Mouse (Mus musculus): ENCODE results near the gene Skap1. TPM values are rescaled to one million over a fixed set of nuclear protein-coding genes. Genes with fewer than 3 reads are reported as not detected.

The Skap1 gene
- polyA plus RNA-seq, 1 experiment from 2014 or later: 0.13 TPM

DNA sequence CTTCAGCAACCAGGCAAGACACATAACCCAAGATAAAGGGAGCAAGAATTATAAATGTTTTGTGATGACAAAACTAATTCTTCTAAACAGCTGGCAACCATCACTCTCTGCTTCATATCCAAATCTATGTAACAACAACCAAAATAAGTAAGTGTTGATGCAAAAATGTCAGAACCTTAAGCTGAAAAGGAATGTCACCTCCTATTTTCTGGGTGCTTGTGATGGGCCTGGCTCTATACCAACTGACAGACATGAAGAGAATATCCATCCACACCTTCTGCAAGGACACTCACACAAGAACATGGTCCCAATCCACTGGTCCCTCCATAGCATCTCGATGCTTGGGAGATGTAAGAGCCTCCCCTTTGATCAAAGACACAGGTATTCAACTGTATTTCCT lies 194.0 kb downstream of the Skap1 start:
- DNase-seq (ENCODE audit: low spot score): no peak
- Histone ChIP-seq H3K27me3 (ENCODE audit: low read depth, poor library complexity, severe bottlenecking) (peaks cover 86% of the 10 kb centered on the region), H3K9me3 (replicated peaks) (no peaks in the 10 kb centered on the region)

DNA sequence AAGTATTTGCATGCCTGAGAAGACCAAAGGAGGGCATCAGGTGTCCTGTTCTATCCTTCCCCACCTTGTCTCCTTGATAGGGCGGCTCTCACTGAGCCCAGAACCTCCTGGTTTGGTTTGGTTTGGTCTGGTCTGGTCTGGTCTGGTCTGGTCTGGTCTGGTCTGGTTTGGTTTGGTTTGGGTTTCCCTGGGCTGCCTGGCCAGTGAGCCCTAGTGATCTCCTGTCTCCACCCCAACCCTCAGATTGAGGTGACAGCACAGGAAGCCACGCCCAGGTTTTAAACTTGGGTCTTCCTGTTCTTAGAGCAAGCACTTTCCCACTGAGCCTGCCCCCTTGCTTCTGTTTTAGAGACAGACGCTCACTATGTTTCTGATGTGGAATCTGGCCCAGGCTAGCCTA lies 202.5 kb downstream of the Skap1 start:
- 82% methylated on average over 3 of the region's 3 CpGs for WGBS
- Histone ChIP-seq H3K36me3 (no peaks in the 10 kb centered on the region), H3K27me3 (ENCODE audit: low read depth, poor library complexity, severe bottlenecking) (peaks cover 58% of the 10 kb centered on the region), H3K27ac (no peak overlapping the region), H3K4me1 (peaks cover 6% of the 10 kb centered on the region), H3K9me3 (replicated peaks) (no peaks in the 10 kb centered on the region), H3K4me3 (no peak overlapping the region)
- DNase-seq (ENCODE audit: low spot score): no peak

More for the DNA sequence above, 194.0 kb downstream of the Skap1 start:
- Histone ChIP-seq H3K36me3 (no peaks in the 10 kb centered on the region), H3K4me1 (peaks cover 24% of the 10 kb centered on the region), H3K27ac (no peak overlapping the region), H3K4me3 (no peak overlapping the region)
- WGBS: 91% methylated on average over 1 of the region's 1 CpGs

DNA sequence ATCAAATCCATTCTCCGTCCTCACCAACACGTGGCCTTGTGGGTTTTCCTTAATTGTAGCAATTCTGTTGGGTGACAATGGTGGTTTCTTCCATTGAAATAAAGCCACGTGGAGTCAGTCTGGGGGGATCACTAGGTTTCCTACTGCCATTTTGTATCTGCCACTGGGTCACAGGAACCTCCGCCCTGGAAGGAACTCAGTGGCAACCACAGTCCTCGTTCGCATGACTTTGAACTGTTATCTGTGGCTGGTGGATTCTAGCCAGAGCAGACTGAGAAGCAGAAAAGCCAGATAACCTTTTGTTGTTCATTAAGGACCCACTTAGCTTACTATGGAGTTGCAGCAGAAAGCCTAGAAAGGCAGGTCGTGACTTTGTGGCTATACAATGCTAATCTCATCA lies 204.0 kb downstream of the Skap1 start:
- no peak overlapping the region for H3K4me3 ChIP-seq
- WGBS: 75% methylated on average over 7 of the region's 7 CpGs
- H3K36me3 ChIP-seq: no peaks in the 10 kb centered on the region
- no peak overlapping the region for H3K27ac ChIP-seq
- no peak for DNase-seq (ENCODE audit: low spot score)
- H3K27me3 ChIP-seq (ENCODE audit: low read depth, poor library complexity, severe bottlenecking): peaks cover 61% of the 10 kb centered on the region
- H3K4me1 ChIP-seq: 0 out of 2 replicates have a peak, but pooled peaks cover under 1% of the 10 kb centered on the region
- H3K9me3 ChIP-seq (replicated peaks): no peaks in the 10 kb centered on the region

DNA sequence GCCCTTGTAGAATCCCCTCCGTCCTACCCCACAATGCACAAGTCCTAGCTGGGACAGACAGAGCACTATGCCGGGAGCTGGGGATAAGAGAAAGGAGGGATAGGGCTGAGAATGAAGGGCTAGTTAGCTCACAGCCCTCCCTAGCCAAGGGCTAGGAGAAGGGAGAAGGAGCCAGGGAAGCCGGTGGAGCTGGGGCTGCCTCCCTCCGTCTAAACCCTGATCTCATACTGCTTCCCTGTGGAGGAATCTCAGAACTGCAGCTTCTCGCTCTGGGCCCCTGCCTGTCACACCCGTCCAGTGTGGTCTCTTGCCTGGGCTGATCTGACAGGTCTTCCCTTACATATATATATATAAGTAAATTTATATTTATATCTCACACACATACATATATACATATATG lies 209.4 kb downstream of the Skap1 start:
- peaks cover 87% of the 10 kb centered on the region for H3K27me3 ChIP-seq (ENCODE audit: low read depth, poor library complexity, severe bottlenecking)
- WGBS: 5% methylated on average over 6 of the region's 6 CpGs
- peak overlapping the region; percentile 18; the same call in 1 of the 2 replicates for H3K4me3 ChIP-seq
- 0 out of 2 replicates have a peak overlapping the region, but pooled peaks have one; percentile 37 for H3K27ac ChIP-seq
- peak; percentile 74 for DNase-seq (ENCODE audit: low spot score)
- no peaks in the 10 kb centered on the region for H3K36me3 ChIP-seq
- H3K4me1 ChIP-seq: peaks cover 27% of the 10 kb centered on the region
- H3K9me3 ChIP-seq (replicated peaks): no peaks in the 10 kb centered on the region

DNA sequence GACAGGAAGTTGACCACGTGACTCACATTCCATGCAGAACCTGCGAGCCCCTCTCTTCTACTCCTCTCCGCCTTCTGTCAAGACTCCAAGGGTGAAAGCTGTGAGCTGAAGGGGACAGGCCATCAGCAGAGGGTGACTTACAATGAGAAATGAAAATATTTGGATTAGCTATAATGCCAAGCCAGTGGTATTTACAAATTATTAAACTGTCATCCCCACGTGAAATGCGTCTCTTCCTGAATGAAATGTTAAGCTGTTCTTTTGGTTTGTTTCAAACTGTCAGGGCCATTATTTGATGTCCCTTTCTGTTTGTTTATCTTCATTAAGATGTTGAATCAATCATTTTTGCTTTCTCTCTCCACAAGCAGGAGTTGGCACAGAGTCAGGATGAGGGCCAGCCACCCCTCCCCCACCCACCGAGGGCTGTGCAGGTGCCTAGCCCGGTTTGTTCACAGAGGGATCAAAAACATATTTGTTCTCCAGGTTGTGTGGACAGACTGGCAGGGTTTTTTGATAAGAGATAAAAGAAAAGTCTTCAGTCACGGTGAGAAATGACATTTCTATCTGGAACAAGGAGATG lies 210.5 kb downstream of the Skap1 start:
- no peaks in the 10 kb centered on the region for H3K36me3 ChIP-seq
- H3K9me3 ChIP-seq (replicated peaks): no peaks in the 10 kb centered on the region
- no peak overlapping the region for H3K4me3 ChIP-seq
- DNase-seq (ENCODE audit: low spot score): no peak
- WGBS: 66% methylated on average over 8 of the region's 8 CpGs
- H3K4me1 ChIP-seq: peaks cover 27% of the 10 kb centered on the region
- H3K27me3 ChIP-seq (ENCODE audit: low read depth, poor library complexity, severe bottlenecking): peaks cover 83% of the 10 kb centered on the region
- H3K27ac ChIP-seq: no peak overlapping the region

DNA sequence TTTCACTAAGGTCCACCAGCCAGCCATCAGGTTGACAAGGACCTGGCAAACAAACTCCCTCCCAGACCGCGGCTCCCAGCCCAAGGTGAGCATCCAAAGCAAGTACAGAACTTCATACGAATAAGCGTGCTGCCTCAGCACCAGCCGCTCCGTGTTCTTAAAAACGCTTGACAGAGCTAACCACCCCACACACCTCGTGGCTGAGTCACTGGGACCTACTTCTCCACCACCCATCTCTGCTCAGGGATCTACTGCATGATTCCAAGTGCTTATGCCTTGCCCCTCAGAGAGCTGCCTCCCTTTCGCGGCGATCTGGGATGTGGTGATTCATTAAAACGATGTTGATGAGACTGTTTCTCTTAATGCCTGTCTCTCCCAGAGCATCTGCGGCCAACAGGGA lies 213.6 kb downstream of the Skap1 start:
- DNase-seq (ENCODE audit: low spot score): no peak
- Histone ChIP-seq H3K4me3 (no peak overlapping the region), H3K27me3 (ENCODE audit: low read depth, poor library complexity, severe bottlenecking) (peaks cover 75% of the 10 kb centered on the region), H3K4me1 (peaks cover 35% of the 10 kb centered on the region), H3K9me3 (replicated peaks) (no peaks in the 10 kb centered on the region), H3K27ac (no peak overlapping the region), H3K36me3 (no peaks in the 10 kb centered on the region)
- WGBS: 87% methylated on average over 13 of the region's 13 CpGs

DNA sequence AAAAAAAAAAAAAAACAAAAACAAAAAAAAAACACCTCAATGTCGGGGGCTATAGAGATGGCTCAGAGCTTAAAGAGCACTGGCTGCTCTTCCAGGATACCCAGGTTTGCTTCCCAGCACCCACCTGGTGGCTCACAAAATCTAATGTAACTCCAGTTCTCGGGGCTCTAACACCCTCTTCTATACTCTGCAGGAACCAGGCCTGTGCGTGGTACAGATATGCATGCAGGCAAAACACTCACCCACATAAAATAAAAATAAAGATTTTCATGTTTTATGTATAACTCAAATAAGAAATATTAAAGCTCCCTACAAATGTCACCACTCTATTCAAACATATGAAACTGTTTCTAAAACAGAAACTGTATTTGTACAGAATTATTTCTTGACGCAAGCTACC lies 214.6 kb downstream of the Skap1 start:
- no peak for DNase-seq (ENCODE audit: low spot score)
- peaks cover 29% of the 10 kb centered on the region for H3K4me1 ChIP-seq
- H3K9me3 ChIP-seq (replicated peaks): no peaks in the 10 kb centered on the region
- no peak overlapping the region for H3K27ac ChIP-seq
- no peak overlapping the region for H3K4me3 ChIP-seq
- 91% methylated on average over 4 of the region's 4 CpGs for WGBS
- H3K36me3 ChIP-seq: no peaks in the 10 kb centered on the region
- H3K27me3 ChIP-seq (ENCODE audit: low read depth, poor library complexity, severe bottlenecking): peaks cover 74% of the 10 kb centered on the region

DNA sequence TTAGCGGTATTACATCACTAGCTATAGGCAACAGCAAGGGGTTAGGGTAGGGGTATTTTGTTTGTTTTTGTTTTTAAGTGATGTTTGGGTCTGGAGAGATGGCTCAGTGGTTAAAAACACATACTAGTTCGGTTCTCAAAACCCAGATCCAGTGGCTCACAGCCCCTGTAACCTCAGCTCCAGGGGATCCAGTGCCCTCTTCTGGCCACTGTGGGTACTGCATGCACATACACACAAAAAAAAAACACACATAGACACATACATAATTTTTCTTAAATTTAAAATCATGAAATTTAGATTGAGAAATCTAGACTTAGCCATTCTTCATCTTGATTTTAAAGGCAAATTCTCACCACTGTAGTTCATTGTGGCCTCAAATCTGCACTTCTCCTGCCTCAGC lies 221.0 kb downstream of the Skap1 start:
- peaks cover 16% of the 10 kb centered on the region; the same call in 1 of the 2 replicates for H3K4me1 ChIP-seq
- H3K9me3 ChIP-seq (replicated peaks): no peaks in the 10 kb centered on the region
- no peak for DNase-seq (ENCODE audit: low spot score)
- H3K36me3 ChIP-seq: no peaks in the 10 kb centered on the region
- WGBS: 81% methylated on average over 2 of the region's 2 CpGs
- H3K27ac ChIP-seq: no peak overlapping the region
- H3K27me3 ChIP-seq (ENCODE audit: low read depth, poor library complexity, severe bottlenecking): peaks cover 43% of the 10 kb centered on the region
- no peak overlapping the region for H3K4me3 ChIP-seq

DNA sequence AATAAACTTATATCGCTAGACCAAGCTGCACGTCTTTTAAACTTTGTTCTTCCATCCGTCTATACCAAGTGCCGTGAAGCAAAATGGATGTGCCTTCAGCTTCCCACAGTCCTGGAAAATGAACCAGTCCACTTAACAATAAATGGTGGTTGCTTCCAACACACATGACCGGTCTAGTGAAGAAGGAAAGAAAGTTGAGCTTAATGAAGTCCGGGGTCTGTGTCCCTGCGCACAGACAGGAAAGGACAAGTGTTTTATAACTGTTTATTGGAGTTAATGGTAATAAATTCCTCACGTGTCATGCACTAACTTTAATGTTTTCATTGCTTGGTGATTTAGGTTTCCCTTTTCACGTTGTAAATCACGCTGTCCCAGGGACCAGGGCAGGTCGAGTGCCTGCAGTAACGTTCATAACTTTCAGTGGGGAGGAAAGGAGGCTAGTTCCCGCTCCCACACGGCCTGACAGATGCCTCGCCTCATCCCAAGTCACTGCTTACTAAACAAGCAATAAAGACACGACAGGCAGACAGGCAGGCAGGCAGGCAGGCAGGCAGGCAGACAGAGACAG lies 222.4 kb downstream of the Skap1 start:
- H3K9me3 ChIP-seq (replicated peaks): no peaks in the 10 kb centered on the region
- 47% methylated on average over 16 of the region's 16 CpGs for WGBS
- peaks cover 8% of the 10 kb centered on the region; the same call in 1 of the 2 replicates for H3K4me1 ChIP-seq
- no peak overlapping the region for H3K4me3 ChIP-seq
- peaks cover 35% of the 10 kb centered on the region for H3K27me3 ChIP-seq (ENCODE audit: low read depth, poor library complexity, severe bottlenecking)
- no peak overlapping the region for H3K27ac ChIP-seq
- no peak for DNase-seq (ENCODE audit: low spot score)
- H3K36me3 ChIP-seq: no peaks in the 10 kb centered on the region

DNA sequence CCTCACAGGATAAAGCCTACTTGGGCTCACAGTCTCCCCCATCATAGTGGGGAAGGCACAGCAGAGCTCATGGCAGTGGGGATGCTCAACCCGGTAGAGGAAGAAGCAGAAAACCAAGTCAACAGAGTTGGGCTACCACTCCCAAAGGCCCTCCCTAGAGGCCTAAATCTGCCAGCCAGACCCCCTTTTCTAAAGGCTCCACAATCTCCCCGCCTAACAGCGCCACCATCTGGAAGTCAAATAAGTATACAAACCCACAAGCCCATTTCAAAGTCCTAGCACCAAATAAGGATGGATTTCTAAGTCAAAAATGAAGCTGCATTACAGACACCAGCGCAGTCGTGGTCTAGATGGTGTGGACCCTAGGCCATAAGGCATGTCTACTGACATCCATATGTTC lies 227.9 kb downstream of the Skap1 start:
- no peak overlapping the region for H3K27ac ChIP-seq
- no peaks in the 10 kb centered on the region for H3K36me3 ChIP-seq
- no peaks in the 10 kb centered on the region for H3K9me3 ChIP-seq (replicated peaks)
- DNase-seq (ENCODE audit: low spot score): no peak
- WGBS: 83% methylated on average over 5 of the region's 5 CpGs
- no peak overlapping the region for H3K4me3 ChIP-seq
- 0 out of 2 replicates have a peak, but pooled peaks cover 8% of the 10 kb centered on the region for H3K27me3 ChIP-seq (ENCODE audit: low read depth, poor library complexity, severe bottlenecking)
- H3K4me1 ChIP-seq: peaks cover 3% of the 10 kb centered on the region; the same call in 1 of the 2 replicates

DNA sequence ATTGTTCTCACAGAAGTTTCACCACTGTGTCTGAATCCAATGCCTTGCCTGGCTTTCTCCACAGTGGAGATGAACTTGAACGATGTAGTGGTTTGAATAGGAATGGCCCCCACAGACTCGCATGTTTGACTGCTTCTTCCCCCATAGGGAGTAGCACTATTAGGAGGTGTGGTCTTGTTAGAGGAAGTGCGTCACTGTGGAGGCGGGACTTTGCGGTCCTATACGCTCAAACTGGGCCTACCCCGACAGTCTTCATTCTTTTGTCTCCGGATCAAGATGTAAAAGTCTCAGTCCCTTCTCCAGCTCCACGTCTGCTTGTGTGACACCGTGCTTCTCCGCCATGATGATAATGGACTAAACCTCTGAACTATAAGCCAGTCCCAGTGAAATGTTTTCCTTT lies 229.0 kb downstream of the Skap1 start:
- Histone ChIP-seq H3K27me3 (ENCODE audit: low read depth, poor library complexity, severe bottlenecking) (0 out of 2 replicates have a peak, but pooled peaks cover 2% of the 10 kb centered on the region), H3K9me3 (replicated peaks) (no peaks in the 10 kb centered on the region), H3K36me3 (no peaks in the 10 kb centered on the region), H3K27ac (no peak overlapping the region), H3K4me3 (no peak overlapping the region), H3K4me1 (peaks cover 3% of the 10 kb centered on the region; the same call in 1 of the 2 replicates)
- 94% methylated on average over 11 of the region's 11 CpGs for WGBS
- DNase-seq (ENCODE audit: low spot score): no peak

DNA sequence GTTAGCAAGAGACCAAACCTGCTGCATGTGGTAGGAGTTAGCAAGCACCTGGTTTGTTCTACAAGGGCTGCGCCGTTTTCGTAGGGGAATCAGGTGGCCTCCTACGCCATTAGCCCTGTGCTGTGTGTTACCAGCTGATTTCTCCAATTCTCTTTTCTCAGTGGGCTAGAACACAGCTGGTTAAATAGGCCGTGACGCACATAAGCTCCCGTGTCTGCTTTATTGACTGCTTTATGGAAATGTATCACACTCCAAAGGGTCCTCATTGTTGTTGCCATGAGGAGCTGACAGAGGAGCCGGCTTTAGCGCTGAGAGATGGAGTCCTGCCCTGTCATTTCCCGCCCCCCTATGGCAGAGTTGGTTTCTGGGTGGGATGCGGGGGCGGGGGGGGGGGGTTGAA lies 230.4 kb downstream of the Skap1 start:
- H3K9me3 ChIP-seq (replicated peaks): no peaks in the 10 kb centered on the region
- no peaks in the 10 kb centered on the region for H3K36me3 ChIP-seq
- no peak overlapping the region for H3K4me3 ChIP-seq
- WGBS: 85% methylated on average over 12 of the region's 12 CpGs
- no peak overlapping the region for H3K27ac ChIP-seq
- peaks cover 3% of the 10 kb centered on the region; the same call in 1 of the 2 replicates for H3K4me1 ChIP-seq
- no peaks in the 10 kb centered on the region for H3K27me3 ChIP-seq (ENCODE audit: low read depth, poor library complexity, severe bottlenecking)
- DNase-seq (ENCODE audit: low spot score): no peak

DNA sequence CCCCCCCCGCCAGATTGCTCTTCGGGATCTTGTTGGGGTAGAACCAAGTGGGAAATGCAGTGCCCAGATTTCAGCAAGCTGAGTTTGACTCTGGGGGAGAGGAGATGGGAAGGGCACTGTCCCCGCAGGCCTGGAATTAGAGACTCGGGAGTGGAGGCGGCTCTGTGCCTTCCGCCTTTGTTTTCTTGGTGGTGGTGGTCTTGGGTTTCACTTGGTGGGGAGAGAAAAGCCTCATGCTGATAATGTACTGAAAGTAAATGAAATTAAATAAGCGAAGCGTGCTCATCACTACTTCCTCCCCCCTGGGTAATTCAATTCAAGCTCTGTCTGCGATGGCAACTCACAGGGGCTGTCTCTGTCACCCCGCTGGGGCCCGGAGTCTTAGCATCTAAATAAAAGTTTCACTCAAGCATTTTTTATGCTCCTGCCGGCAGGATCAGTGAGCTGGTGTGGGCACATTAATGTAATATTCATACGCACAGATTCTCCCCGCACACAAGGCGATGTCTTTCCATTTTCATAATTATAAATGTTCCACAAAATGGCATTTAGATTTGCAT lies 231.9 kb downstream of the Skap1 start:
- H3K27ac ChIP-seq: no peak overlapping the region
- no peak overlapping the region for H3K4me3 ChIP-seq
- no peaks in the 10 kb centered on the region for H3K36me3 ChIP-seq
- DNase-seq (ENCODE audit: low spot score): no peak
- no peaks in the 10 kb centered on the region for H3K27me3 ChIP-seq (ENCODE audit: low read depth, poor library complexity, severe bottlenecking)
- no peaks in the 10 kb centered on the region for H3K9me3 ChIP-seq (replicated peaks)
- WGBS: 84% methylated on average over 15 of the region's 15 CpGs
- peaks cover 3% of the 10 kb centered on the region; the same call in 1 of the 2 replicates for H3K4me1 ChIP-seq

All from limb, embryonic 10.5 days (tissue).